Mouse (Mus musculus) intestine, embryonic 16.5 days (tissue): ENCODE measurements at regions not wholly inside any gene's neighbourhood (a gene's known extent, or its start where the extent isn't known, plus 50 kb on each side); places are given as distances from the start of the nearest gene placed in this dataset.

ENCODE experiments used
- ATAC-seq: fragments of 200-750 bp; cut with Nextera tagmentation; 2 replicates; pipeline ENCODE4 v1.8.0; 2017; ENCODE audit warnings: moderate TSS enrichment, moderate library complexity
- H3K27ac ChIP-seq: fragments of 300-500 bp; sonication (generic); 2 replicates; pipeline ENCODE4 v1.5.1; 2014; ENCODE audit warnings: mild to moderate bottlenecking, low read length
- H3K27me3 ChIP-seq: fragments of 300-500 bp; sonication (generic); replicated peaks from 2 replicates; pipeline ENCODE4 v1.6.1; 2014; ENCODE audit warnings: low read length, control low read depth, mixed read lengths; ENCODE audit not compliant: control insufficient read depth, insufficient read depth
- H3K36me3 ChIP-seq: fragments of 300-500 bp; sonication (generic); 2 replicates; pipeline ENCODE4 v1.6.1; 2014; ENCODE audit warnings: low read length, control low read depth; ENCODE audit not compliant: control insufficient read depth, insufficient read depth
- H3K4me1 ChIP-seq: fragments of 300-500 bp; sonication (generic); 2 replicates; pipeline ENCODE4 v1.6.1; 2014; ENCODE audit warnings: low read length, control low read depth, mixed read lengths; ENCODE audit not compliant: control insufficient read depth, insufficient read depth
- H3K4me2 ChIP-seq: fragments of 300-500 bp; sonication (generic); 2 replicates; pipeline ENCODE4 v1.6.1; 2014; ENCODE audit warnings: low read depth, low read length, control low read depth
- H3K4me3 ChIP-seq: fragments of 300-500 bp; sonication (generic); 2 replicates; pipeline ENCODE4 v1.5.1; 2014; ENCODE audit warnings: mild to moderate bottlenecking, low read length
- H3K9ac ChIP-seq: fragments of 300-500 bp; sonication (generic); 2 replicates; pipeline ENCODE4 v1.6.1; 2014; ENCODE audit warnings: low read depth, low read length
- H3K9me3 ChIP-seq: fragments of 300-500 bp; sonication (generic); 2 replicates; pipeline ENCODE4 v1.6.1; 2016; ENCODE audit warnings: low read length, control low read depth; ENCODE audit not compliant: control insufficient read depth
- WGBS: fragments of 180-500 bp; shearing (Covaris S2); extraction: QIAGEN DNeasy Blood & Tissue Kit; methylation state at CpG from one replicate; pipeline ENCODE4 v1.1.7; 2014; 5-methylcytosine and 5-hydroxymethylcytosine counted together

DNA sequence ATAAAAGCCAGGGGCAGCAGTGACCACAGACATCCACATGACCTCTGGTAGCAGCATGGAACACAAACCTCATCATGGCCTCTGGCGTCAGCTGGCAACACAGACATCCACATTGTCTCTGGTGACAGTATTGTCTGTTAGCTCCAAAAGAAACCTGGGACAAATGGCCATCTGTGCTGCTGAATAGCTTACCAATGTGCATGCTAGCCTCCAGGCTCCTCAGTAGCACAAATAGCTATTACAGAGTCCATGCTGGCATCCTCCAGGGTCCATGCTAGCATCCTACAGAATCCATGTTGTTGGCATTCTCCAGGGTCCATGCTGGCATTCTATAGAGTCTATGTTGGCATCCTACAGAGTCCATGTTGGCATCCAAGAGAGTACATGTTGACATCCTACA lies 596.9 kb upstream of the AI429214 start:
- Histone ChIP-seq H3K9ac (no peak overlapping the region), H3K27me3 (no peaks in the 10 kb centered on the region), H3K4me2 (no peak overlapping the region), H3K27ac (no peak overlapping the region), H3K4me1 (no peaks in the 10 kb centered on the region), H3K36me3 (no peaks in the 10 kb centered on the region), H3K4me3 (no peak overlapping the region), H3K9me3 (no peaks in the 10 kb centered on the region)
- no peak for ATAC-seq
- 79% methylated on average over 1 of the region's 1 CpGs for WGBS

DNA sequence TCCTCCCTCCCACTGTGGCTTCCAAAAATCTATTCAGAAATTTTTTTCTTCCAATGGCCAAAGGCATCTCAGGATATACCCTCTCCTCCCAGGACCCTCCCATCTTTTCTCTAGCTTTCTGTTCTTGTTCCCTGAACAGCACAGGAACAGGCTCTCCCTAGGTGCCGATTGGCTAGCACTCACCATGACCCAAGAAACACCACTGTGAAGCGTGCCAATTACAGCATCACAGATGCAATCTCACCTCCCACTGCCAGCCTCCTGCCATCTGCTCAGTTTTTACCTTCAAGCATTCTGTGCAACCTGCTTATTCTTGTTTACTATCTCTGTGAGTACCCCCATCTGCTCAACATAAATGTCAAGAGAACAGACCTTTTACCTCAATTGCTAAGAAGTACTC lies 586.7 kb upstream of the AI429214 start:
- 88% methylated on average over 2 of the region's 2 CpGs for WGBS
- ATAC-seq: no peak

More for the DNA sequence above, 586.7 kb upstream of the AI429214 start:
- Histone ChIP-seq H3K36me3 (no peaks in the 10 kb centered on the region), H3K9ac (no peak overlapping the region), H3K27me3 (no peaks in the 10 kb centered on the region), H3K9me3 (no peaks in the 10 kb centered on the region), H3K27ac (no peak overlapping the region), H3K4me2 (no peak overlapping the region), H3K4me3 (no peak overlapping the region), H3K4me1 (no peaks in the 10 kb centered on the region)
